ENCODE assay signal across 8 mouse cellular contexts in genomic region chr4:151977748-151978147, GRCm38 (mm10). TPM values are rescaled to one million over a fixed set of nuclear protein-coding genes. Genes with fewer than 3 reads are reported as not detected.
DNase-seq lines count a peak whose midpoint lies in the region; ATAC-seq and TF ChIP-seq lines count a peak whose summit lies in the region.

No protein-coding gene starts in this region.

- ATAC-seq in CD4-positive, CD25-positive, alpha-beta regulatory T cell, adult 4 months, result peak; percentile 68
- peak; percentile 77 for ATAC-seq in granulocyte monocyte progenitor cell, adult 5-6 weeks (replicated peaks; ENCODE audit: poor library complexity, severe bottlenecking)
- ATAC-seq in neutrophil, adult 5-6 weeks (ENCODE audit: extremely low read depth, insufficient number of reproducible peaks, low FRiP score, poor library complexity, severe bottlenecking), result peak; percentile 54

- no peak for TF ChIP-seq POLR2A in lung, adult 2 months (IDR thresholded peaks at IDR 0.05; ENCODE audit: borderline replicate concordance, extremely low read depth, low read depth, low read length)

- 36% methylated on average over 10 of the region's 10 CpGs for WGBS in lung, adult 2 months

- H3K4me3 ChIP-seq in lung, adult 2 months (replicated peaks; ENCODE audit: extremely low read depth, low read depth, low read length), result no peak overlapping the region

- H3K4me1 ChIP-seq in lung, adult 2 months (ENCODE audit: control insufficient read depth, insufficient read depth, low read length), result no peaks in the 10 kb centered on the region

- peak; percentile 86 for TF ChIP-seq CTCF in lung, adult 2 months (IDR thresholded peaks at IDR 0.05; ENCODE audit: insufficient read depth, low read length)

- DNase-seq in adrenal gland, postnatal 14 days, result peak; percentile 89
- DNase-seq in embryo, embryonic 9.5 days (ENCODE audit: extremely low spot score), result peak; percentile 77
- DNase-seq in layer of hippocampus, adult 11-12 months (ENCODE audit: low spot score), result peak; percentile 92
- DNase-seq in lung, adult 2 months, result peak; percentile 84
- DNase-seq in thymus, postnatal 14 days, result peak; percentile 86

RNA-seq across cellular contexts. Expression of gene Thap3, which starts 11.0 kb away (rescaled TPM):
- polyA plus RNA-seq in CD4-positive, CD25-positive, alpha-beta regulatory T cell, adult 4 months (2017; shearing (Covaris generic)), result 100 to 1,000 TPM; 126 to 167 TPM
- 15.2 and 15.5 TPM in 2 replicates for total RNA-seq in adrenal gland, postnatal 14 days (2021)
- total RNA-seq in granulocyte monocyte progenitor cell, adult 5-6 weeks (2014; fragmentation: Nextera tagmentation), result 10.4 and 14.0 TPM in 2 replicates
- total RNA-seq in granulocyte monocyte progenitor cell, adult 5-6 weeks (2017), result 4.9 and 10.8 TPM in 2 replicates
- 64.2 and 72.5 TPM in 2 replicates for polyA plus RNA-seq in lung, adult 2 months (2012; rRNA removed)
- total RNA-seq in neutrophil, adult 5-6 weeks (2017), result 16.2 and 17.5 TPM in 2 replicates

RNA-seq across cellular contexts. Expression of gene Phf13, which starts 18.3 kb away (rescaled TPM):
- 1 to 10 TPM; 1.8 to 5.0 TPM for polyA plus RNA-seq in CD4-positive, CD25-positive, alpha-beta regulatory T cell, adult 4 months (2017; shearing (Covaris generic))
- total RNA-seq in adrenal gland, postnatal 14 days (2021), result 15.6 and 16.0 TPM in 2 replicates
- total RNA-seq in granulocyte monocyte progenitor cell, adult 5-6 weeks (2014; fragmentation: Nextera tagmentation), result 1.4 and 5.7 TPM in 2 replicates
- total RNA-seq in granulocyte monocyte progenitor cell, adult 5-6 weeks (2017), result 2.1 and 2.4 TPM in 2 replicates
- 8.9 TPM in 2 replicates for polyA plus RNA-seq in lung, adult 2 months (2012; rRNA removed)
- total RNA-seq in neutrophil, adult 5-6 weeks (2017), result 5.0 and 5.2 TPM in 2 replicates

RNA-seq across cellular contexts. Expression of gene Klhl21, which starts 30.9 kb away (rescaled TPM):
- 1 to 10 TPM; 4.0 to 4.4 TPM for polyA plus RNA-seq in CD4-positive, CD25-positive, alpha-beta regulatory T cell, adult 4 months (2017; shearing (Covaris generic))
- total RNA-seq in adrenal gland, postnatal 14 days (2021), result 18.7 TPM in 2 replicates
- 9.8 and 11.6 TPM in 2 replicates for total RNA-seq in granulocyte monocyte progenitor cell, adult 5-6 weeks (2014; fragmentation: Nextera tagmentation)
- 4.3 and 6.3 TPM in 2 replicates for total RNA-seq in granulocyte monocyte progenitor cell, adult 5-6 weeks (2017)
- 43.6 and 48.6 TPM in 2 replicates for polyA plus RNA-seq in lung, adult 2 months (2012; rRNA removed)
- 6.5 and 8.7 TPM in 2 replicates for total RNA-seq in neutrophil, adult 5-6 weeks (2017)

RNA-seq across cellular contexts. Expression of gene Dnajc11, which starts 44.3 kb away (rescaled TPM):
- 10 to 100 TPM; 25.8 to 42.0 TPM for polyA plus RNA-seq in CD4-positive, CD25-positive, alpha-beta regulatory T cell, adult 4 months (2017; shearing (Covaris generic))
- 117 and 122 TPM in 2 replicates for total RNA-seq in adrenal gland, postnatal 14 days (2021)
- total RNA-seq in granulocyte monocyte progenitor cell, adult 5-6 weeks (2014; fragmentation: Nextera tagmentation), result 73.5 and 77.5 TPM in 2 replicates
- 57.8 and 71.2 TPM in 2 replicates for total RNA-seq in granulocyte monocyte progenitor cell, adult 5-6 weeks (2017)
- 30.8 and 45.8 TPM in 2 replicates for polyA plus RNA-seq in lung, adult 2 months (2012; rRNA removed)
- total RNA-seq in neutrophil, adult 5-6 weeks (2017), result 45.3 and 55.7 TPM in 2 replicates

RNA-seq across cellular contexts. Expression of gene Zbtb48, which starts 49.7 kb away (rescaled TPM):
- polyA plus RNA-seq in CD4-positive, CD25-positive, alpha-beta regulatory T cell, adult 4 months (2017; shearing (Covaris generic)), result 10 to 100 TPM; 19.9 to 26.7 TPM
- total RNA-seq in adrenal gland, postnatal 14 days (2021), result 10.6 and 11.3 TPM in 2 replicates
- total RNA-seq in granulocyte monocyte progenitor cell, adult 5-6 weeks (2014; fragmentation: Nextera tagmentation), result 9.2 and 15.7 TPM in 2 replicates
- 5.2 and 10.3 TPM in 2 replicates for total RNA-seq in granulocyte monocyte progenitor cell, adult 5-6 weeks (2017)
- polyA plus RNA-seq in lung, adult 2 months (2012; rRNA removed), result 15.9 and 21.6 TPM in 2 replicates
- total RNA-seq in neutrophil, adult 5-6 weeks (2017), result 19.0 and 20.4 TPM in 2 replicates
